Mouse (Mus musculus) embryo, embryonic 9.5 days (tissue): ENCODE results near the gene Elfn2.
A peak's percentile ranks its signal among the peaks of the same experiment; 100 is the strongest.

Source experiments
- DNase-seq: peaks from one replicate; pipeline ENCODE4 v3.0.0-alpha.2; 2017; ENCODE audit errors: extremely low spot score

The Elfn2 gene

GRCm38 (mm10) chr15:78718290-78719250 is at the start of gene Elfn2:
Gene Elfn2, minus strand, starts transcription at chr15:78718771.
- DNase-seq = peak; percentile 19

- no peak for DNase-seq
Measured at GRCm38 (mm10) chr15:78763704-78764103, 45.1 kb upstream of the Elfn2 start.

- DNase-seq = no peak
Measured at GRCm38 (mm10) chr15:78763210-78763609, 44.6 kb upstream of the Elfn2 start.

GRCm38 (mm10) chr15:78761112-78761511 is 42.5 kb upstream of the Elfn2 start:
- DNase-seq = no peak

- DNase-seq = no peak
Measured at GRCm38 (mm10) chr15:78758132-78758531, 39.6 kb upstream of the Elfn2 start.

- no peak for DNase-seq
Measured at GRCm38 (mm10) chr15:78755966-78756725, 37.6 kb upstream of the Elfn2 start.

GRCm38 (mm10) chr15:78755226-78755625 is 36.7 kb upstream of the Elfn2 start:
- DNase-seq = no peak

GRCm38 (mm10) chr15:78754144-78754543 is 35.6 kb upstream of the Elfn2 start:
- DNase-seq = no peak

- no peak for DNase-seq
Measured at GRCm38 (mm10) chr15:78752991-78753390, 34.4 kb upstream of the Elfn2 start.

GRCm38 (mm10) chr15:78750608-78751350 is 32.2 kb upstream of the Elfn2 start:
- no peak for DNase-seq

- peak; percentile 28 for DNase-seq
Measured at GRCm38 (mm10) chr15:78749855-78750254, 31.3 kb upstream of the Elfn2 start.

GRCm38 (mm10) chr15:78744206-78744605 is 25.6 kb upstream of the Elfn2 start:
- DNase-seq = peak; percentile 79

GRCm38 (mm10) chr15:78742831-78743230 is 24.3 kb upstream of the Elfn2 start:
- DNase-seq = no peak

- no peak for DNase-seq
Measured at GRCm38 (mm10) chr15:78740662-78741061, 22.1 kb upstream of the Elfn2 start.

GRCm38 (mm10) chr15:78737146-78737545 is 18.6 kb upstream of the Elfn2 start:
- no peak for DNase-seq

- DNase-seq = no peak
Measured at GRCm38 (mm10) chr15:78736681-78737100, 18.1 kb upstream of the Elfn2 start.

- no peak for DNase-seq
Measured at GRCm38 (mm10) chr15:78736181-78736579, 17.6 kb upstream of the Elfn2 start.

GRCm38 (mm10) chr15:78735431-78736180 is 17.0 kb upstream of the Elfn2 start:
- DNase-seq = no peak

- DNase-seq = no peak
Measured at GRCm38 (mm10) chr15:78731830-78732229, 13.3 kb upstream of the Elfn2 start.

- DNase-seq = no peak
Measured at GRCm38 (mm10) chr15:78730315-78731049, 11.9 kb upstream of the Elfn2 start.
